Mouse (Mus musculus): Measurements from ENCODE around the gene Gm28053. TPM values are rescaled to one million over a fixed set of nuclear protein-coding genes. Genes with fewer than 3 reads are reported as not detected.
A peak's percentile ranks its signal among the peaks of the same experiment; 100 is the strongest.

Gene Gm28053
- polyA plus RNA-seq, 1 experiment from 2014 or later, result 0.95 TPM

GRCm38 (mm10) chr6:48745959-48746889 lies 27.8 kb downstream of the Gm28053 start, which contains the start of gene Gimap5:
Gene Gimap5 (plus strand): TSS chr6:48746197.
- peak within 1 kb of the TSS; percentile 22; the same call in 1 of the 2 replicates for H3K4me2 ChIP-seq
- H3K9me3 ChIP-seq, result no peaks in the 10 kb centered on the region
- H3K36me3 ChIP-seq, result no peaks in the 10 kb centered on the region
- peaks cover 41% of the 10 kb centered on the region for H3K27me3 ChIP-seq
- no peak within 1 kb of the TSS for H3K9ac ChIP-seq
- H3K27ac ChIP-seq (replicated peaks), result peak within 1 kb of the TSS; percentile 42; the same call in 1 of the 2 replicates
- no peak within 1 kb of the TSS for H3K4me3 ChIP-seq
- WGBS, result 52% methylated on average over 16 of the region's 16 CpGs
- ATAC-seq (ENCODE audit: low read depth), result no peak
- H3K4me1 ChIP-seq (replicated peaks), result peaks cover 15% of the 10 kb centered on the region

GRCm38 (mm10) chr6:48747091-48747966 lies 28.9 kb downstream of the Gm28053 start:
- H3K36me3 ChIP-seq, result no peaks in the 10 kb centered on the region
- no peak overlapping the region for H3K27ac ChIP-seq (replicated peaks)
- H3K4me1 ChIP-seq (replicated peaks), result peaks cover 9% of the 10 kb centered on the region
- H3K4me2 ChIP-seq, result no peak overlapping the region
- H3K4me3 ChIP-seq, result no peak overlapping the region
- H3K27me3 ChIP-seq, result peaks cover 30% of the 10 kb centered on the region
- WGBS, result 74% methylated on average over 7 of the region's 7 CpGs
- no peaks in the 10 kb centered on the region for H3K9me3 ChIP-seq
- no peak for ATAC-seq (ENCODE audit: low read depth)
- H3K9ac ChIP-seq, result no peak overlapping the region

GRCm38 (mm10) chr6:48763567-48764270 lies 45.3 kb downstream of the Gm28053 start:
- H3K27ac ChIP-seq (replicated peaks), result no peak overlapping the region
- peak; percentile 56 for ATAC-seq (ENCODE audit: low read depth)
- WGBS, result 59% methylated on average over 7 of the region's 7 CpGs

GRCm38 (mm10) chr6:48764496-48764895 lies 46.1 kb downstream of the Gm28053 start:
- Histone ChIP-seq H3K4me1 (replicated peaks) (no peaks in the 10 kb centered on the region), H3K36me3 (no peaks in the 10 kb centered on the region), H3K4me3 (no peak overlapping the region), H3K27ac (replicated peaks) (no peak overlapping the region), H3K4me2 (no peak overlapping the region), H3K9me3 (peaks cover 7% of the 10 kb centered on the region; the same call in 1 of the 2 replicates), H3K27me3 (no peaks in the 10 kb centered on the region), H3K9ac (no peak overlapping the region)
- WGBS, result 92% methylated on average over 10 of the region's 10 CpGs
- no peak for ATAC-seq (ENCODE audit: low read depth)

More at GRCm38 (mm10) chr6:48763567-48764270, 45.3 kb downstream of the Gm28053 start:
- H3K4me1 ChIP-seq (replicated peaks), result no peaks in the 10 kb centered on the region
- no peak overlapping the region for H3K9ac ChIP-seq
- no peak overlapping the region for H3K4me2 ChIP-seq
- H3K9me3 ChIP-seq, result peaks cover 7% of the 10 kb centered on the region; the same call in 1 of the 2 replicates
- H3K4me3 ChIP-seq, result no peak overlapping the region
- no peaks in the 10 kb centered on the region for H3K36me3 ChIP-seq
- no peaks in the 10 kb centered on the region for H3K27me3 ChIP-seq

GRCm38 (mm10) chr6:48768178-48768869 lies 49.9 kb downstream of the Gm28053 start:
- no peaks in the 10 kb centered on the region for H3K27me3 ChIP-seq
- no peak overlapping the region for H3K4me3 ChIP-seq
- ATAC-seq (ENCODE audit: low read depth), result no peak
- H3K27ac ChIP-seq (replicated peaks), result no peak overlapping the region
- H3K36me3 ChIP-seq, result no peaks in the 10 kb centered on the region
- peaks cover 7% of the 10 kb centered on the region; the same call in 1 of the 2 replicates for H3K9me3 ChIP-seq
- no peak overlapping the region for H3K4me2 ChIP-seq
- no peak overlapping the region for H3K9ac ChIP-seq
- no peaks in the 10 kb centered on the region for H3K4me1 ChIP-seq (replicated peaks)
- WGBS, result 81% methylated on average over 9 of the region's 9 CpGs

- Histone ChIP-seq H3K9ac (no peak overlapping the region), H3K36me3 (no peaks in the 10 kb centered on the region)
- WGBS, result 92% methylated on average over 3 of the region's 3 CpGs
Observed at GRCm38 (mm10) chr6:48768933-48769332, 50.5 kb downstream of the Gm28053 start.

GRCm38 (mm10) chr6:48770696-48771095 lies 52.3 kb downstream of the Gm28053 start, which contains the start of gene Gimap3:
Gene Gimap3 (minus strand): TSS chr6:48770851.
- Histone ChIP-seq H3K4me3 (no peak within 1 kb of the TSS), H3K9ac (no peak within 1 kb of the TSS), H3K4me2 (no peak within 1 kb of the TSS), H3K4me1 (replicated peaks) (no peaks in the 10 kb centered on the region), H3K27me3 (no peaks in the 10 kb centered on the region), H3K36me3 (no peaks in the 10 kb centered on the region), H3K9me3 (no peaks in the 10 kb centered on the region), H3K27ac (replicated peaks) (no peak within 1 kb of the TSS)
- WGBS, result 95% methylated on average over 3 of the region's 3 CpGs
- ATAC-seq (ENCODE audit: low read depth), result no peak

More at GRCm38 (mm10) chr6:48768933-48769332, 50.5 kb downstream of the Gm28053 start:
- Histone ChIP-seq H3K9me3 (peaks cover 7% of the 10 kb centered on the region; the same call in 1 of the 2 replicates), H3K4me3 (no peak overlapping the region), H3K4me1 (replicated peaks) (no peaks in the 10 kb centered on the region), H3K27me3 (no peaks in the 10 kb centered on the region), H3K27ac (replicated peaks) (no peak overlapping the region), H3K4me2 (no peak overlapping the region)
- no peak for ATAC-seq (ENCODE audit: low read depth)

GRCm38 (mm10) chr6:48772030-48772429 lies 53.6 kb downstream of the Gm28053 start:
- H3K36me3 ChIP-seq, result no peaks in the 10 kb centered on the region
- H3K4me2 ChIP-seq, result 0 out of 2 replicates have a peak overlapping the region, but pooled peaks have one; percentile 4
- H3K9me3 ChIP-seq, result no peaks in the 10 kb centered on the region
- H3K27me3 ChIP-seq, result no peaks in the 10 kb centered on the region
- H3K27ac ChIP-seq (replicated peaks), result no peak overlapping the region
- 12% methylated on average over 8 of the region's 8 CpGs for whole genome bisulfite sequencing
- no peak overlapping the region for H3K4me3 ChIP-seq
- no peaks in the 10 kb centered on the region for H3K4me1 ChIP-seq (replicated peaks)
- ATAC-seq (ENCODE audit: low read depth), result peak; percentile 43; the same call in 1 of the 2 replicates
- no peak overlapping the region for H3K9ac ChIP-seq

GRCm38 (mm10) chr6:48784406-48784805 lies 66.0 kb downstream of the Gm28053 start:
- Histone ChIP-seq H3K9ac (no peak overlapping the region), H3K27me3 (no peaks in the 10 kb centered on the region), H3K4me1 (replicated peaks) (no peaks in the 10 kb centered on the region), H3K4me2 (no peak overlapping the region), H3K9me3 (no peaks in the 10 kb centered on the region), H3K36me3 (no peaks in the 10 kb centered on the region), H3K27ac (replicated peaks) (no peak overlapping the region), H3K4me3 (no peak overlapping the region)
- no peak for ATAC-seq (ENCODE audit: low read depth)
- 93% methylated on average over 1 of the region's 1 CpGs for WGBS

- H3K4me3 ChIP-seq, result no peak overlapping the region
- no peaks in the 10 kb centered on the region for H3K9me3 ChIP-seq
- no peaks in the 10 kb centered on the region for H3K36me3 ChIP-seq
- H3K9ac ChIP-seq, result no peak overlapping the region
- no peaks in the 10 kb centered on the region for H3K4me1 ChIP-seq (replicated peaks)
- no peak for ATAC-seq (ENCODE audit: low read depth)
- H3K4me2 ChIP-seq, result no peak overlapping the region
- WGBS, result 67% methylated on average over 1 of the region's 1 CpGs
- no peak overlapping the region for H3K27ac ChIP-seq (replicated peaks)
- no peaks in the 10 kb centered on the region for H3K27me3 ChIP-seq
Observed at GRCm38 (mm10) chr6:48785189-48785588, 66.8 kb downstream of the Gm28053 start.

GRCm38 (mm10) chr6:48785601-48786000 lies 67.2 kb downstream of the Gm28053 start:
- no peak overlapping the region for H3K27ac ChIP-seq (replicated peaks)
- H3K4me2 ChIP-seq, result no peak overlapping the region
- no peak overlapping the region for H3K4me3 ChIP-seq
- no peak for ATAC-seq (ENCODE audit: low read depth)
- H3K36me3 ChIP-seq, result no peaks in the 10 kb centered on the region
- no peaks in the 10 kb centered on the region for H3K9me3 ChIP-seq
- no peaks in the 10 kb centered on the region for H3K27me3 ChIP-seq
- H3K4me1 ChIP-seq (replicated peaks), result no peaks in the 10 kb centered on the region
- 80% methylated on average over 2 of the region's 2 CpGs for WGBS
- no peak overlapping the region for H3K9ac ChIP-seq
